Mouse (Mus musculus): ENCODE data around the gene Dock1. TPM values are rescaled to one million over a fixed set of nuclear protein-coding genes. Genes with fewer than 3 reads are reported as not detected.
A peak's percentile ranks its signal among the peaks of the same experiment; 100 is the strongest.

Dock1 gene
- total RNA-seq, 2 experiments from 2014 or later = 17.4 to 19.9 TPM

- no peak for DNase-seq
- intact Hi-C loops (cut with DNase I) = no loop called here
Observed at GRCm38 (mm10) chr7:135034811-135035210, 364.4 kb downstream of the Dock1 start.

GRCm38 (mm10) chr7:135035651-135036050 lies 365.2 kb downstream of the Dock1 start:
- intact Hi-C loops (cut with DNase I) = no loop called here
- no peak for DNase-seq

- DNase-seq = no peak
- intact Hi-C loops (cut with DNase I) = no loop called here
Observed at GRCm38 (mm10) chr7:135038930-135039329, 368.5 kb downstream of the Dock1 start.

- intact Hi-C loops (cut with DNase I) = no loop called here
- DNase-seq = no peak
Observed at GRCm38 (mm10) chr7:135043931-135044765, 373.7 kb downstream of the Dock1 start.

GRCm38 (mm10) chr7:135049416-135049815 lies 379.0 kb downstream of the Dock1 start:
- DNase-seq = no peak
- intact Hi-C loops (cut with DNase I) = no loop called here

- intact Hi-C loops (cut with DNase I) = no loop called here
- peak; percentile 48 for DNase-seq
Observed at GRCm38 (mm10) chr7:135053186-135053715, 382.8 kb downstream of the Dock1 start.

GRCm38 (mm10) chr7:135054664-135055063 lies 384.2 kb downstream of the Dock1 start:
- peak; percentile 49 for DNase-seq
- intact Hi-C loops (cut with DNase I) = no loop called here

- intact Hi-C loops (cut with DNase I) = no loop called here
- DNase-seq = no peak
Observed at GRCm38 (mm10) chr7:135059071-135059470, 388.6 kb downstream of the Dock1 start.

- intact Hi-C loops (cut with DNase I) = no loop called here
- no peak for DNase-seq
Observed at GRCm38 (mm10) chr7:135059562-135059961, 389.1 kb downstream of the Dock1 start.

GRCm38 (mm10) chr7:135063886-135064285 lies 393.4 kb downstream of the Dock1 start:
- intact Hi-C loops (cut with DNase I) = no loop called here
- DNase-seq = no peak

- DNase-seq = no peak
- intact Hi-C loops (cut with DNase I) = no loop called here
Observed at GRCm38 (mm10) chr7:135065301-135065700, 394.8 kb downstream of the Dock1 start.

GRCm38 (mm10) chr7:135068887-135069286 lies 398.4 kb downstream of the Dock1 start:
- intact Hi-C loops (cut with DNase I) = no loop called here
- DNase-seq = no peak

GRCm38 (mm10) chr7:135076904-135077303 lies 406.4 kb downstream of the Dock1 start:
- DNase-seq = no peak
- intact Hi-C loops (cut with DNase I) = no loop called here

- DNase-seq = peak; percentile 11
- intact Hi-C loops (cut with DNase I) = no loop called here
Observed at GRCm38 (mm10) chr7:135077340-135077739, 406.9 kb downstream of the Dock1 start.

- intact Hi-C loops (cut with DNase I) = no loop called here
Observed at GRCm38 (mm10) chr7:135077806-135078205, 407.4 kb downstream of the Dock1 start.

GRCm38 (mm10) chr7:135083421-135083820 lies 413.0 kb downstream of the Dock1 start:
- DNase-seq = peak; percentile 76
- intact Hi-C loops (cut with DNase I) = no loop called here

More at GRCm38 (mm10) chr7:135077806-135078205, 407.4 kb downstream of the Dock1 start:
- DNase-seq = peak; percentile 23

- intact Hi-C loops (cut with DNase I) = no loop called here
- DNase-seq = no peak
Observed at GRCm38 (mm10) chr7:135084069-135084468, 413.6 kb downstream of the Dock1 start.

GRCm38 (mm10) chr7:135086556-135086955 lies 416.1 kb downstream of the Dock1 start:
- intact Hi-C loops (cut with DNase I) = no loop called here

GRCm38 (mm10) chr7:135089626-135090025 lies 419.2 kb downstream of the Dock1 start:
- no peak for DNase-seq
- intact Hi-C loops (cut with DNase I) = no loop called here

More at GRCm38 (mm10) chr7:135086556-135086955, 416.1 kb downstream of the Dock1 start:
- no peak for DNase-seq

GRCm38 (mm10) chr7:135093851-135094250 lies 423.4 kb downstream of the Dock1 start:
- DNase-seq = no peak
- intact Hi-C loops (cut with DNase I) = no loop called here

GRCm38 (mm10) chr7:135101921-135102320 lies 431.5 kb downstream of the Dock1 start:
- DNase-seq = no peak
- intact Hi-C loops (cut with DNase I) = loop anchor here (10.0 kb wide), 1 partner anchor 147 kb away; no protein-coding TSS in a partner anchor

- peak; percentile 12 for DNase-seq
- intact Hi-C loops (cut with DNase I) = loop anchor here (10.0 kb wide), 1 partner anchor 152 kb away; no protein-coding TSS in a partner anchor
Observed at GRCm38 (mm10) chr7:135106536-135106935, 436.1 kb downstream of the Dock1 start.
